Mouse (Mus musculus) cerebellum, postnatal 14 days (tissue): ENCODE results near the gene Dstn.

ENCODE experiments used
- DNase-seq, 2 experiments: peaks; one replicate each; pipeline ENCODE4 v3.0.0; 2021; ENCODE audit warnings: mixed read lengths in 2 of 2

The Dstn gene

GRCm38 (mm10) chr2:143962192-143962591 lies 47.1 kb downstream of the Dstn start:
- no peak for DNase-seq

GRCm38 (mm10) chr2:143963318-143963717 lies 48.2 kb downstream of the Dstn start:
- no peak for DNase-seq

GRCm38 (mm10) chr2:143969260-143969659 lies 54.1 kb downstream of the Dstn start:
- DNase-seq: no peak

GRCm38 (mm10) chr2:143970841-143971240 lies 55.7 kb downstream of the Dstn start:
- peak; percentile 40 to 59 for DNase-seq

GRCm38 (mm10) chr2:143971887-143972286 lies 56.8 kb downstream of the Dstn start:
- DNase-seq: no peak

GRCm38 (mm10) chr2:143973161-143973560 lies 58.0 kb downstream of the Dstn start:
- peak; percentile 53 to 59 for DNase-seq

- no peak for DNase-seq
Observed at GRCm38 (mm10) chr2:143975146-143975649, 60.1 kb downstream of the Dstn start.

- no peak for DNase-seq
Observed at GRCm38 (mm10) chr2:143978444-143979147, 63.5 kb downstream of the Dstn start.

- peak; percentile 92 to 94 for DNase-seq
Observed at GRCm38 (mm10) chr2:143980781-143981398, 65.8 kb downstream of the Dstn start.

GRCm38 (mm10) chr2:143982152-143982551 lies 67.0 kb downstream of the Dstn start:
- DNase-seq: no peak

GRCm38 (mm10) chr2:143982901-143983300 lies 67.8 kb downstream of the Dstn start:
- DNase-seq: peak; percentile 57 to 68

GRCm38 (mm10) chr2:143983482-143983881 lies 68.4 kb downstream of the Dstn start:
- no peak for DNase-seq

- peak in 1 of 2 experiments; percentile 48 for DNase-seq
Observed at GRCm38 (mm10) chr2:143987485-143987884, 72.4 kb downstream of the Dstn start.

- peak; percentile 37 to 58 for DNase-seq
Observed at GRCm38 (mm10) chr2:143988016-143988415, 72.9 kb downstream of the Dstn start.

GRCm38 (mm10) chr2:143990997-143991396 lies 75.9 kb downstream of the Dstn start:
- peak; percentile 31 to 55 for DNase-seq

GRCm38 (mm10) chr2:143991964-143992672 lies 77.0 kb downstream of the Dstn start:
- DNase-seq: no peak
